Mouse (Mus musculus): ENCODE measurements around the gene Adam11.

GRCm38 (mm10) chr11:102733146-102733545 lies 28.1 kb upstream of the Adam11 start:
- no peak for TF ChIP-seq CTCF (IDR thresholded peaks at IDR 0.05; ENCODE audit: low read depth)
- no peak for TF ChIP-seq EP300 (IDR thresholded peaks at IDR 0.05; ENCODE audit: low read depth)

All from heart, postnatal 0 days (tissue).